Mouse (Mus musculus) midbrain, embryonic 12.5 days (tissue): ENCODE measurements around the gene Snd1. TPM values are rescaled to one million over a fixed set of nuclear protein-coding genes. Genes with fewer than 3 reads are reported as not detected.
A peak's percentile ranks its signal among the peaks of the same experiment; 100 is the strongest.
"Not testable (repeated sequence)": the region's sequence is repeated elsewhere in the genome, so short reads cannot be mapped to it uniquely, and the experiment has no call there.

Experiments
- ATAC-seq: fragments of 200-750 bp; cut with Nextera tagmentation; 2 replicates; pipeline ENCODE4 v1.8.0; 2017; ENCODE audit warnings: low read depth, moderate TSS enrichment, moderate library complexity; ENCODE audit not compliant: low FRiP score
- H3K27ac ChIP-seq: fragments of 300-500 bp; sonication (generic); replicated peaks from 2 replicates; pipeline ENCODE4 v1.5.1; 2016; ENCODE audit warnings: mild to moderate bottlenecking
- H3K27me3 ChIP-seq: fragments of 300-500 bp; sonication (generic); 2 replicates; pipeline ENCODE4 v1.6.1; 2016; ENCODE audit warnings: mild to moderate bottlenecking
- H3K36me3 ChIP-seq: fragments of 300-500 bp; sonication (generic); 2 replicates; pipeline ENCODE4 v1.6.1; 2016
- H3K4me1 ChIP-seq: fragments of 300-500 bp; sonication (generic); 2 replicates; pipeline ENCODE4 v1.6.1; 2016
- H3K4me2 ChIP-seq: fragments of 300-500 bp; sonication (generic); replicated peaks from 2 replicates; pipeline ENCODE4 v1.6.1; 2016; ENCODE audit warnings: mild to moderate bottlenecking, moderate library complexity
- H3K4me3 ChIP-seq: fragments of 300-500 bp; sonication (generic); 2 replicates; pipeline ENCODE4 v1.5.1; 2016; ENCODE audit warnings: mild to moderate bottlenecking
- H3K9ac ChIP-seq: fragments of 300-500 bp; sonication (generic); replicated peaks from 2 replicates; pipeline ENCODE4 v1.6.1; 2016; ENCODE audit warnings: mild to moderate bottlenecking, moderate library complexity
- H3K9me3 ChIP-seq: fragments of 300-500 bp; sonication (generic); 2 replicates; pipeline ENCODE4 v1.6.1; 2016; ENCODE audit warnings: mild to moderate bottlenecking
- WGBS: fragments of 180-500 bp; shearing (Covaris S2); methylation state at CpG from one replicate; pipeline ENCODE4 v1.1.7; 2016; 5-methylcytosine and 5-hydroxymethylcytosine counted together
- polyA plus RNA-seq: library from polyadenylated mRNA; unstranded; fragments of >200 nt; fragmentation: Nextera tagmentation; extraction: Ambion mirVana; gene quantifications from 2 replicates; pipeline ENCODE4 v1.2.1, GENCODE M21; 2016

The Snd1 gene
- polyA plus RNA-seq, 1 experiment from 2014 or later, result 106 TPM

DNA sequence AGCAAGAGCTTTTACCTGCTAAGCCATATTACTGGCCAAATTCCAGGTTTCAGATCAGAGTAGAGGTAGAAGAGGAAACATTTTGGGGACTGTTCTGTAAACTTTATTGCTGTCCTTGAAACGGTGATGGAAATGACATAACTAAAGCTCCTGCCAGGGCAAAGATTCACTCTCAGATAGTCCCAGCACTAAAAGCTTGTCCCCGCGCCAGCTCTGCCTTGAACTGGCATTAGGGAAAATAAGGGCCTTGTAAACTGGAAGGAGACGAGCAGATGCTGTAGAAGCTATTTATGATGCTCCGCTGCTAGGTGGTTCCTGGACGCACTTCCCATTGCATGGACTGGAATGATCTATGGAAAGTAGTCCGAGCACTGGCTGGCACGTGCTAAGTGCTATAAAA is 44.5 kb downstream of the Snd1 start:
- Histone ChIP-seq H3K36me3 (peaks cover 29% of the 10 kb centered on the region), H3K9me3 (no peaks in the 10 kb centered on the region), H3K4me2 (no peak overlapping the region), H3K4me3 (no peak overlapping the region), H3K27ac (no peak overlapping the region), H3K9ac (no peak overlapping the region), H3K27me3 (no peaks in the 10 kb centered on the region), H3K4me1 (peaks cover 13% of the 10 kb centered on the region; the same call in 1 of the 2 replicates)
- 96% methylated on average over 8 of the region's 8 CpGs for WGBS
- ATAC-seq, result no peak

GRCm38 (mm10) chr6:28520787-28521186 is 45.8 kb downstream of the Snd1 start:
- not testable (repeated sequence) for H3K27me3 ChIP-seq, H3K4me2 ChIP-seq, H3K27ac ChIP-seq, H3K9ac ChIP-seq, H3K4me3 ChIP-seq, ATAC-seq, H3K9me3 ChIP-seq
- Histone ChIP-seq H3K4me1 (peaks cover 13% of the 10 kb centered on the region; the same call in 1 of the 2 replicates), H3K36me3 (peaks cover 30% of the 10 kb centered on the region)
- 75% methylated on average over 5 of the region's 5 CpGs for WGBS

DNA sequence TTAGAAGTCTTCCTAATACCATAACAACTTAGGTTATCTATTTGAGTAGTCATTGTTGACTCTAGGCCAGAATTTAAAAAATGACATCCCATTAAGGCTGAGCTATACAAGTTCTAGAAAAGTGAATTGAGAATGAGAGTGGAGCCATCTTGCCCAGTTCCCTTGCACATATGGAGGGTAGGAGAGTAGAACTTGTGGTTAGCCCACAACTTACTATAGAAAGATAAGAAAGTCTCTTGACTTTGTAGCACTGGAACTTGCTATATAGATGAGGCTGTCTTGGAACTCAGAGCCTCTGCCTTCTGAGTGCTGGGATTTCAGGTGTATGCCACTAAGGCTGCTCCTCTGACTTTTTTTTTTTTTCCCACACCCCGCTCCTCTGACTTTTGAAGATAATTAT is 46.5 kb downstream of the Snd1 start:
- no peak overlapping the region for H3K9ac ChIP-seq
- H3K27ac ChIP-seq, result no peak overlapping the region
- H3K4me2 ChIP-seq, result no peak overlapping the region
- no peaks in the 10 kb centered on the region for H3K9me3 ChIP-seq
- H3K4me3 ChIP-seq, result no peak overlapping the region
- H3K4me1 ChIP-seq, result peaks cover 8% of the 10 kb centered on the region; the same call in 1 of the 2 replicates
- peaks cover 37% of the 10 kb centered on the region for H3K36me3 ChIP-seq
- no peak for ATAC-seq
- no peaks in the 10 kb centered on the region for H3K27me3 ChIP-seq
- 91% methylated on average over 1 of the region's 1 CpGs for WGBS

GRCm38 (mm10) chr6:28525589-28525988 is 50.6 kb downstream of the Snd1 start:
- H3K9ac ChIP-seq, result no peak overlapping the region
- no peaks in the 10 kb centered on the region for H3K9me3 ChIP-seq
- no peak for ATAC-seq
- H3K36me3 ChIP-seq, result peaks cover 60% of the 10 kb centered on the region
- no peak overlapping the region for H3K27ac ChIP-seq
- H3K4me3 ChIP-seq, result no peak overlapping the region
- H3K4me1 ChIP-seq, result no peaks in the 10 kb centered on the region
- 63% methylated on average over 2 of the region's 2 CpGs for WGBS
- H3K4me2 ChIP-seq, result no peak overlapping the region
- H3K27me3 ChIP-seq, result no peaks in the 10 kb centered on the region

DNA sequence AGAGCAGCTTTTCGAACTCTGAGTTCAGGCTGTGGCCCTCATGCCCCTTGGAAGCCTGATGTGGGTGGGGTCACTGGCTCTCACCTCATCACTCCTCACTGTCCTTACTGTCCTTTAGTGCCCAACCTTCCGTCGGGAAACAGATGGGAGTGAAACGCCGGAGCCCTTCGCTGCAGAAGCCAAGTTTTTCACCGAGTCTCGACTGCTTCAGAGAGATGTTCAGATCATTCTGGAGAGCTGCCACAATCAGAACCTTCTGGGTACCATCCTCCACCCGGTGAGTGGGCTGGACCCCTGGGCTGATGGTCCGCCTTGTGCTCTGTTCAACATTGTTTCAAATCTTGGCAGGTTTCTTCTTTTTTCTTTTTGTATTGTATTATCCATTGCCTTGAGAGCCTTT is 52.5 kb downstream of the Snd1 start:
- 95% methylated on average over 10 of the region's 10 CpGs for WGBS
- Histone ChIP-seq H3K4me3 (no peak overlapping the region), H3K9me3 (no peaks in the 10 kb centered on the region), H3K4me1 (no peaks in the 10 kb centered on the region), H3K27ac (no peak overlapping the region), H3K4me2 (no peak overlapping the region), H3K27me3 (no peaks in the 10 kb centered on the region), H3K9ac (no peak overlapping the region), H3K36me3 (peaks cover 58% of the 10 kb centered on the region)
- no peak for ATAC-seq

- Histone ChIP-seq H3K27me3 (no peaks in the 10 kb centered on the region), H3K4me1 (peaks cover 2% of the 10 kb centered on the region; the same call in 1 of the 2 replicates), H3K9ac (no peak overlapping the region), H3K4me3 (no peak overlapping the region), H3K4me2 (no peak overlapping the region), H3K9me3 (no peaks in the 10 kb centered on the region), H3K36me3 (peaks cover 51% of the 10 kb centered on the region), H3K27ac (no peak overlapping the region)
- no peak for ATAC-seq
- 94% methylated on average over 6 of the region's 6 CpGs for WGBS
Measured at GRCm38 (mm10) chr6:28528208-28528607, 53.3 kb downstream of the Snd1 start.

GRCm38 (mm10) chr6:28536464-28536863 is 61.5 kb downstream of the Snd1 start:
- H3K36me3 ChIP-seq, result 0 out of 2 replicates have a peak, but pooled peaks cover 3% of the 10 kb centered on the region
- H3K27me3 ChIP-seq, result no peaks in the 10 kb centered on the region
- no peak overlapping the region for H3K4me2 ChIP-seq
- H3K9me3 ChIP-seq, result no peaks in the 10 kb centered on the region
- no peak overlapping the region for H3K9ac ChIP-seq
- no peak overlapping the region for H3K27ac ChIP-seq
- H3K4me3 ChIP-seq, result no peak overlapping the region
- 92% methylated on average over 5 of the region's 5 CpGs for WGBS
- peaks cover 11% of the 10 kb centered on the region; the same call in 1 of the 2 replicates for H3K4me1 ChIP-seq
- ATAC-seq, result no peak

- peaks cover 15% of the 10 kb centered on the region for H3K4me1 ChIP-seq
- no peak overlapping the region for H3K4me3 ChIP-seq
- WGBS, result 72% methylated on average over 10 of the region's 10 CpGs
- H3K36me3 ChIP-seq, result 0 out of 2 replicates have a peak, but pooled peaks cover 3% of the 10 kb centered on the region
- H3K9me3 ChIP-seq, result no peaks in the 10 kb centered on the region
- no peak overlapping the region for H3K4me2 ChIP-seq
- peak overlapping the region; percentile 39; the same call in 1 of the 2 replicates for H3K27ac ChIP-seq
- ATAC-seq, result peak; percentile 56; the same call in 1 of the 2 replicates
- H3K27me3 ChIP-seq, result no peaks in the 10 kb centered on the region
- H3K9ac ChIP-seq, result no peak overlapping the region
Measured at GRCm38 (mm10) chr6:28537851-28538527, 63.0 kb downstream of the Snd1 start.

DNA sequence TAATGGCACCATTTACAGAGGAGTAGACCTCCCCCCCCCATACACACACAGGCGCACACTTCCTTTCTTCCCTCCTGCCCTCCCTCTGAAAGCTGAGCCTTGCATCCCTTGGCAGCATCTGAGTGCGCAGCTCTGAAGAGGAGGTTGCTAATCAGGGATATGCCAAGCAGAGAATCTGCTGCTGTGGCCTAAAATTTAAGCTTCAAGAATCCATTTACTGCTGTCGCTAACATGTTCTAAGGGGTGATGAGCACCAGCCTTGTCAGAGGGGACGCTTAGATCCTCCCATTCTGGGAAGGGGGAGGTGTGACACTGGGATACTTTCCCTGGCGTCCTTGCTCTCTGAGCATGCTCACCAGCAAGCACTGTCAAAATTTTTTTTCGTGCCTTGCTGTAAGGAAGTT is 67.4 kb downstream of the Snd1 start:
- peaks cover 9% of the 10 kb centered on the region for H3K36me3 ChIP-seq
- H3K4me2 ChIP-seq, result no peak overlapping the region
- ATAC-seq, result no peak
- no peak overlapping the region for H3K4me3 ChIP-seq
- H3K27ac ChIP-seq, result no peak overlapping the region
- no peaks in the 10 kb centered on the region for H3K27me3 ChIP-seq
- H3K9ac ChIP-seq, result no peak overlapping the region
- 67% methylated on average over 6 of the region's 6 CpGs for WGBS
- no peaks in the 10 kb centered on the region for H3K9me3 ChIP-seq
- peaks cover 23% of the 10 kb centered on the region for H3K4me1 ChIP-seq

- Histone ChIP-seq H3K4me2 (no peak overlapping the region), H3K27me3 (no peaks in the 10 kb centered on the region), H3K4me1 (peaks cover 29% of the 10 kb centered on the region), H3K36me3 (peaks cover 15% of the 10 kb centered on the region), H3K9ac (no peak overlapping the region), H3K9me3 (no peaks in the 10 kb centered on the region), H3K4me3 (no peak overlapping the region), H3K27ac (no peak overlapping the region)
- WGBS, result 67% methylated on average over 2 of the region's 2 CpGs
- no peak for ATAC-seq
Measured at GRCm38 (mm10) chr6:28546943-28547342, 72.0 kb downstream of the Snd1 start.

DNA sequence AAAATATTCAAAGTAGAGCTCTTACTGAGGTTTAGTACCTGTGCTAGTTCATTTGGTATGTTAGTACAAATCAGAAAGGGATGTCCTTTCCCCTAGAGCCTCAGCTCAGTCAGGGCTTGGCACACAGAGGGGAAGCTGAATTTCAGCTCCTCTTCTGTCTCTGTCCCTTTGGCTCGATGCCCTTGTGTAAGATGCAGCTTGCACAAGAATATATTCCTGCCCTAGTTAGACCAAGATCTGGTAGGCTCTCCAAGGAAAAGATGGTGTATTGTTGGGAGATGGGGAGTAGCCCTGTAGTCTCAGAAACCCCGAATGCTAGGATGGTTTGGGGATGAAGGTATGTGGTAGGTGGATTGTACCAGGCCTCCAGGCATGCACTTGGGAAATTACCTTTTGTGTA is 74.4 kb downstream of the Snd1 start:
- H3K27me3 ChIP-seq, result no peaks in the 10 kb centered on the region
- H3K4me2 ChIP-seq, result no peak overlapping the region
- H3K4me1 ChIP-seq, result peaks cover 14% of the 10 kb centered on the region; the same call in 1 of the 2 replicates
- ATAC-seq, result no peak
- H3K9me3 ChIP-seq, result no peaks in the 10 kb centered on the region
- no peak overlapping the region for H3K27ac ChIP-seq
- peaks cover 15% of the 10 kb centered on the region for H3K36me3 ChIP-seq
- H3K9ac ChIP-seq, result no peak overlapping the region
- WGBS, result 93% methylated on average over 2 of the region's 2 CpGs
- no peak overlapping the region for H3K4me3 ChIP-seq

- Histone ChIP-seq H3K4me1 (peaks cover 14% of the 10 kb centered on the region; the same call in 1 of the 2 replicates), H3K27ac (0 out of 2 replicates have a peak overlapping the region, but pooled peaks have one; percentile 10), H3K4me3 (no peak overlapping the region), H3K4me2 (no peak overlapping the region), H3K9me3 (no peaks in the 10 kb centered on the region), H3K36me3 (peaks cover 13% of the 10 kb centered on the region), H3K9ac (no peak overlapping the region), H3K27me3 (no peaks in the 10 kb centered on the region)
- 57% methylated on average over 7 of the region's 7 CpGs for WGBS
- no peak for ATAC-seq
Measured at GRCm38 (mm10) chr6:28550255-28551004, 75.5 kb downstream of the Snd1 start.
